Comparison of ENCODE assay signal across 8 mouse cellular contexts in genomic region chr7:115453042-115453712, GRCm38 (mm10).
DNase-seq lines count a peak whose midpoint lies in the region; ATAC-seq and TF ChIP-seq lines count a peak whose summit lies in the region.

No protein-coding gene starts in this region.

- no peak overlapping the region for H3K9ac ChIP-seq in hindbrain, postnatal 0 days (replicated peaks; ENCODE audit: low read length)

- WGBS in hindbrain, postnatal 0 days = 30% methylated on average over 21 of the region's 21 CpGs

- peak overlapping the region; percentile 2; the same call in 1 of the 2 replicates for H3K4me2 ChIP-seq in hindbrain, postnatal 0 days (ENCODE audit: low read depth, low read length)

- peak; percentile 56; the same call in 1 of the 2 replicates for ATAC-seq in hindbrain, postnatal 0 days

- no peaks in the 10 kb centered on the region for H3K9me3 ChIP-seq in hindbrain, postnatal 0 days (ENCODE audit: low read length)

- DNase-seq in adrenal gland, adult (ENCODE audit: inconsistent age in 2 of 2, low spot score in 1 of 2) = peak; percentile 27 to 69
- DNase-seq in adrenal gland, adult 8-10 months = no peak
- peak; percentile 8 for DNase-seq in CD4-positive helper T cell, adult 2 months (ENCODE audit: low read depth, low spot score)
- peak; percentile 76 for DNase-seq in cerebellum, postnatal 10 days
- DNase-seq in gastrocnemius, adult 2 months = peak; percentile 82
- peak; percentile 62 for DNase-seq in hindbrain, postnatal 0 days (ENCODE audit: low spot score)
- peak; percentile 8 to 41 for DNase-seq in lung, adult 18-20 months
- peak; percentile 71 for DNase-seq in retina, postnatal 1 day

- peak; percentile 85 for TF ChIP-seq CTCF in gastrocnemius, adult 2 months (IDR thresholded peaks at IDR 0.05)
- peak; percentile 72 for TF ChIP-seq CTCF in hindbrain, postnatal 0 days (IDR thresholded peaks at IDR 0.05; ENCODE audit: low read depth)

- H3K27ac ChIP-seq in gastrocnemius, adult 2 months = peak overlapping the region; percentile 61
- no peak overlapping the region for H3K27ac ChIP-seq in hindbrain, postnatal 0 days

- no peaks in the 10 kb centered on the region for H3K27me3 ChIP-seq in hindbrain, postnatal 0 days (ENCODE audit: insufficient read depth, low read length)

- H3K4me1 ChIP-seq in hindbrain, postnatal 0 days (ENCODE audit: insufficient read depth, low read length) = 0 out of 2 replicates have a peak, but pooled peaks cover 6% of the 10 kb centered on the region

- intact Hi-C loops in gastrocnemius, adult 2 months (cut with DNase I) = loop anchor here (2.0 kb wide), 1 partner anchor 588 kb away; no protein-coding TSS in a partner anchor

- no peaks in the 10 kb centered on the region for H3K36me3 ChIP-seq in hindbrain, postnatal 0 days (ENCODE audit: insufficient read depth, low read length)

- peak overlapping the region; percentile 37; the same call in 1 of the 2 replicates for H3K4me3 ChIP-seq in gastrocnemius, adult 2 months
- no peak overlapping the region for H3K4me3 ChIP-seq in hindbrain, postnatal 0 days (ENCODE audit: low read length)
